Mouse (Mus musculus) limb, embryonic 12.5 days (tissue): Measurements from ENCODE around the gene Sipa1l3. TPM values are rescaled to one million over a fixed set of nuclear protein-coding genes. Genes with fewer than 3 reads are reported as not detected.
A peak's percentile ranks its signal among the peaks of the same experiment; 100 is the strongest.

Experiments used
- ATAC-seq: fragments of 200-750 bp; cut with Nextera tagmentation; 2 replicates; pipeline ENCODE4 v1.8.0; 2017; ENCODE audit warnings: low read depth, moderate TSS enrichment; ENCODE audit not compliant: insufficient number of reproducible peaks, insufficient read depth, low FRiP score, low TSS enrichment
- H3K27ac ChIP-seq: fragments of 300-500 bp; sonication (generic); 2 replicates; pipeline ENCODE4 v1.5.1; 2016; ENCODE audit warnings: mild to moderate bottlenecking, moderate library complexity
- H3K27me3 ChIP-seq: fragments of 300-500 bp; sonication (generic); 2 replicates; pipeline ENCODE4 v1.6.1; 2016; ENCODE audit warnings: mild to moderate bottlenecking, moderate library complexity
- H3K36me3 ChIP-seq: fragments of 300-500 bp; sonication (generic); 2 replicates; pipeline ENCODE4 v1.6.1; 2016; ENCODE audit warnings: mild to moderate bottlenecking, moderate library complexity
- H3K4me1 ChIP-seq: fragments of 300-500 bp; sonication (generic); replicated peaks from 2 replicates; pipeline ENCODE4 v1.6.1; 2016
- H3K4me2 ChIP-seq: fragments of 300-500 bp; sonication (generic); 2 replicates; pipeline ENCODE4 v1.6.1; 2016; ENCODE audit warnings: mild to moderate bottlenecking, moderate library complexity
- H3K4me3 ChIP-seq: fragments of 300-500 bp; sonication (generic); replicated peaks from 2 replicates; pipeline ENCODE4 v1.5.1; 2016; ENCODE audit warnings: mild to moderate bottlenecking
- H3K9ac ChIP-seq: fragments of 300-500 bp; sonication (generic); replicated peaks from 2 replicates; pipeline ENCODE4 v1.6.1; 2016; ENCODE audit warnings: mild to moderate bottlenecking, moderate library complexity
- H3K9me3 ChIP-seq: fragments of 300-500 bp; sonication (generic); 2 replicates; pipeline ENCODE4 v1.6.1; 2016; ENCODE audit warnings: mild to moderate bottlenecking, moderate library complexity
- WGBS: fragments of 180-500 bp; shearing (Covaris S2); methylation state at CpG from one replicate; pipeline ENCODE4 v1.1.7; 2016; 5-methylcytosine and 5-hydroxymethylcytosine counted together
- polyA plus RNA-seq: library from polyadenylated mRNA; unstranded; fragments of >200 nt; fragmentation: Nextera tagmentation; extraction: Ambion mirVana; gene quantifications from 2 replicates; pipeline ENCODE4 v1.2.1, GENCODE M21; 2016

Sipa1l3 gene
- polyA plus RNA-seq, 1 experiment from 2014 or later, result 14.0 TPM

DNA sequence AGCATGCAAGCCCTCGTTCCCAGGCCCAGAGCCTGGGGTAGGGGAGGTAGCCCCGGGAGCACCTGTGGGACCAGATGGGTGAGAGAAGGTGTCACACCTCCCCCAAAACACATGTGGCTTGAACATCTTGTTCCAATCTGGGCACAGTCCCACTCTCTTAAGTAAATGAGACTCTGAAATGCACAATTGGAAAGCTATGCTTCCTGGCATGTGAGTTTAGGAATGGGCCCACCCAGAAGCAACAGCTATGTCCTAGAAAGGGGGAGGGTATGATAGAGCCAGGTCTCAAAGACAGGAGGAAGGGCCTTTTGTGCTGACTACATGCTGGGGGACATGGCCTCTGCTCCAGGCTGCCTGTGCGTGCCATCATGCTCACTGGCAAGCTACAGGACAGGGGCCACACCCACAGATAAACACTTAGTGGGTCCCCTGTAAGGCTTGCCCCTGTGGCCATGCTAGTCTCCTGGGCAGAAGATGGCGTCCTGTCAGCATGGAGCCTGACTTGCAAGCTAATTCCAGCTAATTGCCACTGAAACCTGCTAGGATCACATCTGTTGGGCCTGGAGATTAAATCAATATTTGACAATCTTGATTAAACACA, 107.1 kb downstream of the Sipa1l3 start:
- H3K4me1 ChIP-seq, result peaks cover 42% of the 10 kb centered on the region
- H3K27me3 ChIP-seq, result 0 out of 2 replicates have a peak, but pooled peaks cover 5% of the 10 kb centered on the region
- WGBS, result 12% methylated on average over 4 of the region's 4 CpGs
- no peak overlapping the region for H3K4me3 ChIP-seq
- H3K9ac ChIP-seq, result no peak overlapping the region
- peak; percentile 34; the same call in 1 of the 2 replicates for ATAC-seq
- peak overlapping the region; percentile 66 for H3K27ac ChIP-seq
- H3K4me2 ChIP-seq, result no peak overlapping the region
- no peaks in the 10 kb centered on the region for H3K36me3 ChIP-seq
- no peaks in the 10 kb centered on the region for H3K9me3 ChIP-seq

DNA sequence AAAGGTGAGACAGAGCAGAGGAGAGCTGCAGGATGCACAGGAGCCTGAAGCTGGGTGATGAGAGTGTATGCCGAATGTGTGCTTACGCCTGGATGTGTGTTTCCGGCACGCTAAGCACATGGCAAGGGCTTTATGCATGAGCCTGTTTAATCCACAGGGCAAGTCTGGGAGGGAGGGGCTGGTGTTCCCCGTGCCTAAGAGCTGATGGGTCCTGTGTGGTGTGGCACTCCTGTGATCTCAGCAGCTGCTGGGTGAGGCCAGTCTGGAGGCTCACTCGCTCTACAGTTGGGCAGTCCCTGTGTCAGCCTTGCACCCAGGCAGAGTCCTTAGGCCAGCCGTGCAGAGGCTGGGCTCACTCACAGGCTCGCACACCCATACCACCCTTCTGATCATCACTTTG, 108.0 kb downstream of the Sipa1l3 start:
- H3K9ac ChIP-seq, result no peak overlapping the region
- 0 out of 2 replicates have a peak, but pooled peaks cover 5% of the 10 kb centered on the region for H3K27me3 ChIP-seq
- no peak overlapping the region for H3K4me3 ChIP-seq
- no peak overlapping the region for H3K4me2 ChIP-seq
- H3K36me3 ChIP-seq, result 0 out of 2 replicates have a peak, but pooled peaks cover 5% of the 10 kb centered on the region
- 78% methylated on average over 8 of the region's 8 CpGs for WGBS
- ATAC-seq, result no peak
- H3K4me1 ChIP-seq, result peaks cover 42% of the 10 kb centered on the region
- H3K9me3 ChIP-seq, result no peaks in the 10 kb centered on the region
- no peak overlapping the region for H3K27ac ChIP-seq

DNA sequence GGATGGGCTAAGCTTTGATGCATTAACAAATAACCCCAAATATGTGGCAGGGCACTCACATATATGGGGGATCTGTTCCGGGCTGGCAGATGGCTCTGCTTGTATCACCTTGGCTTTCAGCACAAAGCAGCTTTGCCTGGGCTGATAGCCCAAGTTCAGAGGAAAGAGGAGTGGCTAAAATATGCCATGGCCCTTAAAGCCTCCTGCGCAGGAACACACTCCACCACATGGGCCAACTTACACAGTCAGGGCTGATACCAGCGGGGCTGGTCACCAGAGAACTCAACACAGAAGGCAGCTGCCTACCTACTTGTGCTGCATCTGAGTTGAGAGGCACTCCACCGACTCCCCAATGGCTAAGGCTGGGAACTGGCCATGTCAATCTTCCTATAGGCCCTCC, 111.6 kb downstream of the Sipa1l3 start:
- Histone ChIP-seq H3K9me3 (no peaks in the 10 kb centered on the region), H3K27me3 (0 out of 2 replicates have a peak, but pooled peaks cover 5% of the 10 kb centered on the region), H3K4me2 (no peak overlapping the region), H3K9ac (no peak overlapping the region), H3K27ac (no peak overlapping the region), H3K4me1 (peaks cover 33% of the 10 kb centered on the region), H3K4me3 (no peak overlapping the region), H3K36me3 (peaks cover 12% of the 10 kb centered on the region; the same call in 1 of the 2 replicates)
- no peak for ATAC-seq
- WGBS, result 84% methylated on average over 4 of the region's 4 CpGs

GRCm38 (mm10) chr7:29404126-29404525, 114.3 kb downstream of the Sipa1l3 start:
- Histone ChIP-seq H3K27ac (no peak overlapping the region), H3K9ac (no peak overlapping the region), H3K4me1 (peaks cover 6% of the 10 kb centered on the region), H3K36me3 (peaks cover 31% of the 10 kb centered on the region), H3K9me3 (no peaks in the 10 kb centered on the region), H3K27me3 (0 out of 2 replicates have a peak, but pooled peaks cover 5% of the 10 kb centered on the region), H3K4me3 (no peak overlapping the region), H3K4me2 (no peak overlapping the region)
- ATAC-seq, result no peak
- 95% methylated on average over 2 of the region's 2 CpGs for WGBS

- peaks cover 46% of the 10 kb centered on the region for H3K36me3 ChIP-seq
These were observed 116.4 kb downstream of the Sipa1l3 start for GRCm38 (mm10) chr7:29402015-29402414.

GRCm38 (mm10) chr7:29400451-29400850, 118.0 kb downstream of the Sipa1l3 start:
- Histone ChIP-seq H3K9me3 (no peaks in the 10 kb centered on the region), H3K4me3 (no peak overlapping the region), H3K9ac (no peak overlapping the region), H3K4me2 (no peak overlapping the region), H3K36me3 (peaks cover 57% of the 10 kb centered on the region), H3K4me1 (no peaks in the 10 kb centered on the region), H3K27me3 (no peaks in the 10 kb centered on the region), H3K27ac (no peak overlapping the region)
- no peak for ATAC-seq
- 92% methylated on average over 8 of the region's 8 CpGs for WGBS

More at GRCm38 (mm10) chr7:29402015-29402414, 116.4 kb downstream of the Sipa1l3 start:
- Histone ChIP-seq H3K9me3 (no peaks in the 10 kb centered on the region), H3K27me3 (no peaks in the 10 kb centered on the region), H3K4me1 (no peaks in the 10 kb centered on the region), H3K4me2 (no peak overlapping the region), H3K27ac (no peak overlapping the region), H3K4me3 (no peak overlapping the region), H3K9ac (no peak overlapping the region)
- WGBS, result 91% methylated on average over 4 of the region's 4 CpGs
- ATAC-seq, result no peak

- ATAC-seq, result no peak
- WGBS, result 90% methylated on average over 9 of the region's 9 CpGs
These were observed 119.4 kb downstream of the Sipa1l3 start for GRCm38 (mm10) chr7:29399056-29399455.

GRCm38 (mm10) chr7:29397486-29397885, 121.0 kb downstream of the Sipa1l3 start:
- no peaks in the 10 kb centered on the region for H3K4me1 ChIP-seq
- no peak overlapping the region for H3K27ac ChIP-seq
- H3K4me3 ChIP-seq, result no peak overlapping the region
- no peaks in the 10 kb centered on the region for H3K27me3 ChIP-seq
- H3K9ac ChIP-seq, result no peak overlapping the region
- ATAC-seq, result no peak
- no peak overlapping the region for H3K4me2 ChIP-seq
- WGBS, result 64% methylated on average over 3 of the region's 3 CpGs
- peaks cover 76% of the 10 kb centered on the region for H3K36me3 ChIP-seq
- H3K9me3 ChIP-seq, result no peaks in the 10 kb centered on the region

More at GRCm38 (mm10) chr7:29399056-29399455, 119.4 kb downstream of the Sipa1l3 start:
- no peak overlapping the region for H3K4me2 ChIP-seq
- no peaks in the 10 kb centered on the region for H3K4me1 ChIP-seq
- no peaks in the 10 kb centered on the region for H3K9me3 ChIP-seq
- H3K36me3 ChIP-seq, result peaks cover 69% of the 10 kb centered on the region
- H3K27ac ChIP-seq, result no peak overlapping the region
- no peak overlapping the region for H3K9ac ChIP-seq
- no peak overlapping the region for H3K4me3 ChIP-seq
- H3K27me3 ChIP-seq, result no peaks in the 10 kb centered on the region

DNA sequence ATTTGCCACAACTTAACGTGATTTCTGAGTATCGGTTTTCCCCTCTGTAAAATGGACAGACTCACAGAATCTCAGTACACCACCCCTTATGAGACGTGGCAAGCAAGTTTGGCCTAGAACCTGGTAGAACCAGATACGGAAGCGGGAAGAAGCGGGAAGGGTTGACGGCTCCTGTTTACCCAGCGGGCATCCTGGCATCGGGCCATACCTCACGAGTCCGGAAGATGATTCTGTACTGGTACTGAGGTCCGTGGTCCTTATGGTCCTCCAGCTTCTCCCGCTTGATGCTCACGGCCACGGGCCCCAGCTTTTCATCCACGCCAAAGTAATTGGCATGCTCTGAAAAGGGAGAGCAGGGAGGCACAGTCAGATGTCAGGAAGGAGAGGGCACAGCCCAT, 121.5 kb downstream of the Sipa1l3 start:
- no peak for ATAC-seq
- no peak overlapping the region for H3K27ac ChIP-seq
- no peak overlapping the region for H3K4me2 ChIP-seq
- 95% methylated on average over 16 of the region's 16 CpGs for WGBS
- H3K9ac ChIP-seq, result no peak overlapping the region
- H3K9me3 ChIP-seq, result no peaks in the 10 kb centered on the region
- no peaks in the 10 kb centered on the region for H3K27me3 ChIP-seq
- H3K4me3 ChIP-seq, result no peak overlapping the region
- H3K36me3 ChIP-seq, result peaks cover 78% of the 10 kb centered on the region
- no peaks in the 10 kb centered on the region for H3K4me1 ChIP-seq

- H3K9ac ChIP-seq, result no peak overlapping the region; the same call in 1 of the 2 replicates
- no peak overlapping the region for H3K4me2 ChIP-seq
- no peak overlapping the region for H3K27ac ChIP-seq
- H3K27me3 ChIP-seq, result no peaks in the 10 kb centered on the region
- 90% methylated on average over 12 of the region's 12 CpGs for WGBS
- no peaks in the 10 kb centered on the region for H3K9me3 ChIP-seq
- no peak overlapping the region for H3K4me3 ChIP-seq
- no peaks in the 10 kb centered on the region for H3K4me1 ChIP-seq
- H3K36me3 ChIP-seq, result peaks cover 82% of the 10 kb centered on the region
- ATAC-seq, result no peak
These were observed 122.1 kb downstream of the Sipa1l3 start for GRCm38 (mm10) chr7:29396216-29396942.

DNA sequence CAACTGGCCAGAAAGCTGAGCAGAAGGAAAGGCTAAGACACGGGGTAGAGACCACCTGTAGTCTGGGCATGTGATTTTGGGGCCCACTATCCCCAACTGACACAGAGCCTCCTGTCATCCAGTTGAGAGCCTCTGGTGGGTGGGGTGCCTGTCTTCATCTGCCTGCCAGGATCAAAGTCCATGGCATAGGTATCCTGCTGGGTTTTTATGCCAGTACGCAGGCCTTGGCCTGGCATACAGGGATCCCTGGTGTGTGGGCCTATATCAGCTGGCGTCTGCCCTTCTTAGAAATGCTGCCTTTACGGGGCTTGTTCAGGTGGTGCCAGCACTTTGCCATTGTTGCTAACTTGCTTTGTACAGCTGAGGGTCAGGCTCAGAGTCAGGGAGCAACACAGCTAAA, 123.3 kb downstream of the Sipa1l3 start:
- Histone ChIP-seq H3K27ac (no peak overlapping the region), H3K4me1 (no peaks in the 10 kb centered on the region), H3K4me3 (no peak overlapping the region), H3K9me3 (no peaks in the 10 kb centered on the region), H3K9ac (no peak overlapping the region), H3K36me3 (peaks cover 73% of the 10 kb centered on the region), H3K4me2 (no peak overlapping the region), H3K27me3 (no peaks in the 10 kb centered on the region)
- ATAC-seq, result no peak
- 85% methylated on average over 4 of the region's 4 CpGs for WGBS
